Mouse (Mus musculus): Measurements from ENCODE around the gene Hnrnpd.

The Hnrnpd gene

GRCm38 (mm10) chr5:99978699-99979442 lies at the start of gene Hnrnpd, which contains the start of gene 4930524J08Rik:
Gene Hnrnpd, minus strand, starts transcription at chr5:99978938.
Gene 4930524J08Rik, plus strand, starts transcription at chr5:99979061.
- under 1% methylated on average over 93 of the region's 97 CpGs for whole genome bisulfite sequencing

GRCm38 (mm10) chr5:100024868-100025267 lies 46.1 kb upstream of the Hnrnpd start:
- 75% methylated on average over 1 of the region's 1 CpGs for WGBS

GRCm38 (mm10) chr5:100024403-100024802 lies 45.7 kb upstream of the Hnrnpd start:
- 79% methylated on average over 5 of the region's 5 CpGs for WGBS

- WGBS, result 93% methylated on average over 9 of the region's 9 CpGs
Measured at GRCm38 (mm10) chr5:100012599-100012998, 33.9 kb upstream of the Hnrnpd start.

GRCm38 (mm10) chr5:100008485-100008884 lies 29.7 kb upstream of the Hnrnpd start:
- WGBS, result 54% methylated on average over 3 of the region's 3 CpGs

GRCm38 (mm10) chr5:100007040-100007375 lies 28.3 kb upstream of the Hnrnpd start:
- 88% methylated on average over 4 of the region's 4 CpGs for WGBS

- 90% methylated on average over 4 of the region's 4 CpGs for WGBS
Measured at GRCm38 (mm10) chr5:100006324-100007039, 27.7 kb upstream of the Hnrnpd start.

- 76% methylated on average over 6 of the region's 6 CpGs for WGBS
Measured at GRCm38 (mm10) chr5:100005896-100006295, 27.2 kb upstream of the Hnrnpd start.

GRCm38 (mm10) chr5:100005431-100005830 lies 26.7 kb upstream of the Hnrnpd start:
- WGBS, result 54% methylated on average over 3 of the region's 3 CpGs

GRCm38 (mm10) chr5:100003895-100004294 lies 25.2 kb upstream of the Hnrnpd start:
- 75% methylated on average over 4 of the region's 4 CpGs for WGBS

- 55% methylated on average over 8 of the region's 8 CpGs for WGBS
Measured at GRCm38 (mm10) chr5:100000500-100000899, 21.8 kb upstream of the Hnrnpd start.

- WGBS, result 78% methylated on average over 7 of the region's 7 CpGs
Measured at GRCm38 (mm10) chr5:100000048-100000447, 21.3 kb upstream of the Hnrnpd start.

GRCm38 (mm10) chr5:99994680-99995079 lies 15.9 kb upstream of the Hnrnpd start:
- WGBS, result 93% methylated on average over 3 of the region's 3 CpGs

- 79% methylated on average over 3 of the region's 3 CpGs for WGBS
Measured at GRCm38 (mm10) chr5:99994166-99994565, 15.4 kb upstream of the Hnrnpd start.

GRCm38 (mm10) chr5:99983452-99984061 lies 4.8 kb upstream of the Hnrnpd start:
- 87% methylated on average over 9 of the region's 9 CpGs for WGBS

- WGBS, result under 1% methylated on average over 50 of the region's 50 CpGs
Measured at GRCm38 (mm10) chr5:99977516-99978301, 1.0 kb downstream of the Hnrnpd start.

- 5% methylated on average over 8 of the region's 8 CpGs for WGBS
Measured at GRCm38 (mm10) chr5:99976334-99976955, 2.3 kb downstream of the Hnrnpd start.

- WGBS, result 22% methylated on average over 1 of the region's 1 CpGs
Measured at GRCm38 (mm10) chr5:99975776-99976175, 3.0 kb downstream of the Hnrnpd start.

GRCm38 (mm10) chr5:99975061-99975460 lies 3.7 kb downstream of the Hnrnpd start:
- WGBS, result 29% methylated on average over 4 of the region's 4 CpGs

GRCm38 (mm10) chr5:99973941-99974340 lies 4.8 kb downstream of the Hnrnpd start:
- 12% methylated on average over 2 of the region's 2 CpGs for WGBS

GRCm38 (mm10) chr5:99959960-99960359 lies 18.8 kb downstream of the Hnrnpd start:
- WGBS, result 93% methylated on average over 2 of the region's 2 CpGs
